Comparison of ENCODE assay signal across 16 mouse cellular contexts in genomic region chr11:96455699-96456326, GRCm38 (mm10). TPM values are rescaled to one million over a fixed set of nuclear protein-coding genes. Genes with fewer than 3 reads are reported as not detected.
DNase-seq lines count a peak whose midpoint lies in the region; ATAC-seq and TF ChIP-seq lines count a peak whose summit lies in the region.
"Had no signal": no experiment of that assay in that cellular context is flagged by ENCODE, and none has a peak within 500 bp of the region (broad histone marks: within the 10 kb centered on the region; RNA-seq: fewer than 3 reads in every experiment).

No protein-coding gene starts in this region.

- H3K36me3 ChIP-seq in thymus, adult 2 months (ENCODE audit: control insufficient read depth, insufficient read depth, low read length): no peaks in the 10 kb centered on the region
- H3K36me3 ChIP-seq in hindbrain, embryonic 10.5 days: no peaks in the 10 kb centered on the region
- H3K36me3 ChIP-seq in midbrain, embryonic 11.5 days (ENCODE audit: control insufficient read depth, insufficient read depth, low read length): no peaks in the 10 kb centered on the region
- H3K36me3 ChIP-seq in neural tube, embryonic 15.5 days: no peaks in the 10 kb centered on the region
- H3K36me3 ChIP-seq: embryonic facial prominence, embryonic 13.5 days; kidney, embryonic 15.5 days; limb, embryonic 13.5 days had no signal

- no peak overlapping the region for H3K9ac ChIP-seq in midbrain, embryonic 11.5 days (ENCODE audit: low read length)
- no peak overlapping the region for H3K9ac ChIP-seq in neural tube, embryonic 15.5 days (replicated peaks)
- H3K9ac ChIP-seq: embryonic facial prominence, embryonic 13.5 days; kidney, embryonic 15.5 days; limb, embryonic 13.5 days had no signal

- H3K4me1 ChIP-seq in thymus, adult 2 months (replicated peaks; ENCODE audit: control insufficient read depth, insufficient read depth, low read length): peaks cover 41% of the 10 kb centered on the region
- peaks cover 29% of the 10 kb centered on the region for H3K4me1 ChIP-seq in hindbrain, embryonic 10.5 days (replicated peaks)
- H3K4me1 ChIP-seq in midbrain, embryonic 11.5 days (ENCODE audit: control insufficient read depth, insufficient read depth, low read length): peaks cover 12% of the 10 kb centered on the region
- peaks cover 25% of the 10 kb centered on the region for H3K4me1 ChIP-seq in neural tube, embryonic 15.5 days
- H3K4me1 ChIP-seq: embryonic facial prominence, embryonic 13.5 days had no signal

- ATAC-seq in midbrain, embryonic 11.5 days (ENCODE audit: low FRiP score): no peak
- no peak for ATAC-seq in neural tube, embryonic 15.5 days (ENCODE audit: low FRiP score)
- ATAC-seq: Patski had no signal

- H3K27ac ChIP-seq in thymus, adult 2 months (ENCODE audit: control insufficient read depth, insufficient read depth, low read length): peak overlapping the region; percentile 26
- 0 out of 2 replicates have a peak overlapping the region, but pooled peaks have one; percentile 18 for H3K27ac ChIP-seq in hindbrain, embryonic 10.5 days
- H3K27ac ChIP-seq in midbrain, embryonic 11.5 days (ENCODE audit: low read depth, low read length): 0 out of 2 replicates have a peak overlapping the region, but pooled peaks have one; percentile 17
- peak overlapping the region; percentile 70; the same call in 1 of the 2 replicates for H3K27ac ChIP-seq in neural tube, embryonic 15.5 days (replicated peaks)
- H3K27ac ChIP-seq: embryonic facial prominence, embryonic 13.5 days; kidney, embryonic 15.5 days; limb, embryonic 13.5 days had no signal

- H3K4me2 ChIP-seq in midbrain, embryonic 11.5 days: no peak overlapping the region
- no peak overlapping the region for H3K4me2 ChIP-seq in neural tube, embryonic 15.5 days
- H3K4me2 ChIP-seq: embryonic facial prominence, embryonic 13.5 days; kidney, embryonic 15.5 days; limb, embryonic 13.5 days had no signal

- no peak for TF ChIP-seq POLR2A in thymus, adult 2 months (IDR thresholded peaks at IDR 0.05; ENCODE audit: control insufficient read depth, extremely low read depth, insufficient read depth, low read length, poor library complexity)

- TF ChIP-seq CTCF in thymus, adult 2 months (IDR thresholded peaks at IDR 0.05; ENCODE audit: borderline replicate concordance, control insufficient read depth, extremely low read depth, insufficient read depth, low read length, poor library complexity): no peak

- H3K4me3 ChIP-seq in thymus, adult 2 months (ENCODE audit: control insufficient read depth, insufficient read depth, low read length): no peak overlapping the region
- no peak overlapping the region for H3K4me3 ChIP-seq in hindbrain, embryonic 10.5 days
- H3K4me3 ChIP-seq in midbrain, embryonic 11.5 days (ENCODE audit: low read depth, low read length): no peak overlapping the region
- no peak overlapping the region for H3K4me3 ChIP-seq in neural tube, embryonic 15.5 days (replicated peaks)
- H3K4me3 ChIP-seq: embryonic facial prominence, embryonic 13.5 days; kidney, embryonic 15.5 days; limb, embryonic 13.5 days had no signal

- DNase-seq in thymus, adult 2 months: peak; percentile 5
- DNase-seq in thymus, adult 18-20 months: no peak
- DNase-seq in hindbrain, embryonic 10.5 days (ENCODE audit: low spot score): no peak
- peak; percentile 73 for DNase-seq in midbrain, embryonic 11.5 days (ENCODE audit: low spot score, missing footprints)
- DNase-seq in gastrocnemius, postnatal 10 days: no peak
- DNase-seq in urinary bladder, postnatal 36 days (ENCODE audit: low spot score in 2 of 2): no peak
- no peak for DNase-seq in layer of hippocampus, postnatal 25 days (ENCODE audit: extremely low spot score in 1 of 2, low spot score in 1 of 2)
- DNase-seq: adrenal gland, adult 8-10 months; cerebellum, adult 9-11 months; lung, adult 2 months; right cerebral cortex, postnatal 25 days had no signal

- WGBS in thymus, adult 2 months: 38% methylated on average over 6 of the region's 6 CpGs
- 91% methylated on average over 6 of the region's 6 CpGs for WGBS in hindbrain, embryonic 10.5 days
- 87% methylated on average over 6 of the region's 6 CpGs for WGBS in midbrain, embryonic 11.5 days
- 80% methylated on average over 6 of the region's 6 CpGs for WGBS in neural tube, embryonic 15.5 days

- H3K27me3 ChIP-seq in thymus, adult 2 months (ENCODE audit: control insufficient read depth, insufficient read depth, low read length): no peaks in the 10 kb centered on the region
- peaks cover 3% of the 10 kb centered on the region for H3K27me3 ChIP-seq in hindbrain, embryonic 10.5 days (ENCODE audit: insufficient read depth, poor library complexity, severe bottlenecking)
- no peaks in the 10 kb centered on the region for H3K27me3 ChIP-seq in midbrain, embryonic 11.5 days (ENCODE audit: control insufficient read depth, insufficient read depth, low read length)
- no peaks in the 10 kb centered on the region for H3K27me3 ChIP-seq in neural tube, embryonic 15.5 days (replicated peaks)
- H3K27me3 ChIP-seq: kidney, embryonic 15.5 days; Patski had no signal

- no peaks in the 10 kb centered on the region for H3K9me3 ChIP-seq in hindbrain, embryonic 10.5 days
- no peaks in the 10 kb centered on the region for H3K9me3 ChIP-seq in midbrain, embryonic 11.5 days (ENCODE audit: control insufficient read depth, low read length)
- H3K9me3 ChIP-seq in neural tube, embryonic 15.5 days (replicated peaks): no peaks in the 10 kb centered on the region
- H3K9me3 ChIP-seq: embryonic facial prominence, embryonic 13.5 days; kidney, embryonic 15.5 days; limb, embryonic 13.5 days had no signal

RNA-seq across cellular contexts. Expression of gene Skap1, which starts 8.6 kb away (rescaled TPM):
- 183 and 205 TPM in 2 replicates for polyA plus RNA-seq in thymus, adult 2 months (2012; rRNA removed)
- 0.61 and 1.3 TPM in 2 replicates for polyA plus RNA-seq in hindbrain, embryonic 10.5 days (2016; fragmentation: Nextera tagmentation; extraction: Ambion mirVana)
- 1.2 and 1.3 TPM in 2 replicates for polyA plus RNA-seq in midbrain, embryonic 11.5 days (2014; fragmentation: Nextera tagmentation; extraction: Ambion mirVana)
- polyA plus RNA-seq in neural tube, embryonic 15.5 days (2015; fragmentation: Nextera tagmentation; extraction: Ambion mirVana): 7.9 and 24.2 TPM in 2 replicates
- total RNA-seq in gastrocnemius, postnatal 10 days (2021): under 1 TPM; 0.16 to 0.19 TPM
- 1 to 10 TPM; 1.2 to 1.3 TPM for total RNA-seq in layer of hippocampus, postnatal 25 days (2021)

Comparison
In these comparisons a context has a peak if more than half of its experiments do, and no peak if none do; other contexts are left out.
1. DNase-seq: peak in thymus, adult 2 months (single experiment) and midbrain, embryonic 11.5 days (single experiment); none in thymus, adult 18-20 months (0 of 2), hindbrain, embryonic 10.5 days (single experiment), gastrocnemius, postnatal 10 days (single experiment), urinary bladder, postnatal 36 days (0 of 2) and layer of hippocampus, postnatal 25 days (0 of 2).
2. H3K27ac ChIP-seq: peak in every context shown above with its lines; median percentile 70 in neural tube, embryonic 15.5 days; 26 in thymus, adult 2 months; 18 in hindbrain, embryonic 10.5 days; 17 in midbrain, embryonic 11.5 days.